Mouse (Mus musculus) midbrain, embryonic 12.5 days (tissue): ENCODE measurements at regions not wholly inside any gene's neighbourhood (a gene's known extent, or its start where the extent isn't known, plus 50 kb on each side); places are given as distances from the start of the nearest gene placed in this dataset.

Source experiments
- ATAC-seq: fragments of 200-750 bp; cut with Nextera tagmentation; 2 replicates; pipeline ENCODE4 v1.8.0; 2017; ENCODE audit warnings: low read depth, moderate TSS enrichment, moderate library complexity; ENCODE audit not compliant: low FRiP score
- H3K27ac ChIP-seq: fragments of 300-500 bp; sonication (generic); replicated peaks from 2 replicates; pipeline ENCODE4 v1.5.1; 2016; ENCODE audit warnings: mild to moderate bottlenecking
- H3K27me3 ChIP-seq: fragments of 300-500 bp; sonication (generic); 2 replicates; pipeline ENCODE4 v1.6.1; 2016; ENCODE audit warnings: mild to moderate bottlenecking
- H3K36me3 ChIP-seq: fragments of 300-500 bp; sonication (generic); 2 replicates; pipeline ENCODE4 v1.6.1; 2016
- H3K4me1 ChIP-seq: fragments of 300-500 bp; sonication (generic); 2 replicates; pipeline ENCODE4 v1.6.1; 2016
- H3K4me2 ChIP-seq: fragments of 300-500 bp; sonication (generic); replicated peaks from 2 replicates; pipeline ENCODE4 v1.6.1; 2016; ENCODE audit warnings: mild to moderate bottlenecking, moderate library complexity
- H3K4me3 ChIP-seq: fragments of 300-500 bp; sonication (generic); 2 replicates; pipeline ENCODE4 v1.5.1; 2016; ENCODE audit warnings: mild to moderate bottlenecking
- H3K9ac ChIP-seq: fragments of 300-500 bp; sonication (generic); replicated peaks from 2 replicates; pipeline ENCODE4 v1.6.1; 2016; ENCODE audit warnings: mild to moderate bottlenecking, moderate library complexity
- H3K9me3 ChIP-seq: fragments of 300-500 bp; sonication (generic); 2 replicates; pipeline ENCODE4 v1.6.1; 2016; ENCODE audit warnings: mild to moderate bottlenecking
- WGBS: fragments of 180-500 bp; shearing (Covaris S2); methylation state at CpG from one replicate; pipeline ENCODE4 v1.1.7; 2016; 5-methylcytosine and 5-hydroxymethylcytosine counted together

DNA sequence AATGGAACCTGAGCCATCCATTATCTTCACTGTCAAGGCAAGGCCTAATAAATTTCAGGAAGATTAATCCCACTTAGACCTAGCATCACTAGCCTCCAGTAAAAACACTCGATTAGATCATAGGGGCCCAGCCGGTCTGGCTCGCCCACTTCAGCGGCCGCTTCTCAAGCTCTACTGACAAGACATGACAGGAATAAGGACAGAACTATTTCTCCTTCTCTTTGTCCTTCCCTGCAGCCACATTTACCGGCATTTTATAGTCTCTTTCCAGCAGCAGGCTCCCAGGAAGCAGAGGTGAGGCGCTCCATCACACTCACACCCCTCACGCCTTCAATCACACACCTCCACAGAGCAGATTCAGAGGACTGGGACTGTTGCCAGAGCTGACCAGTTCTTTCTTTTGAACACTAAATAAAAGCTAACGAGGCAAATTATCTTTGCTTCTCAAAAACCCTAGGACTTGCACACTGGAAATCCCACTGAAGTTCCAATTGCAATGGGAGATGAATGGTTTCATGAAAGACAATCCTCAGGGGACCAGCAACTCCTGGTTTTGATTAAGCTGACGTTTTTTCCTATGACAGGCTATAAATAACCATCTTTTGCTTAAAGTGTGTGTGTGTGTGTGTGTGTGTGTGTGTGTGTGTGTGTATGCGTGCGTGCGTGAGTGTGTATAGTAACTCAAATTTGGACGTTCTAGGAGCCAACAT is 184.6 kb downstream of the Sox4 start:
- no peak overlapping the region for H3K4me3 ChIP-seq
- 63% methylated on average over 14 of the region's 14 CpGs for WGBS
- peak; percentile 56; the same call in 1 of the 2 replicates for ATAC-seq
- 0 out of 2 replicates have a peak overlapping the region, but pooled peaks have one; percentile 5 for H3K4me2 ChIP-seq
- no peaks in the 10 kb centered on the region for H3K9me3 ChIP-seq
- H3K27me3 ChIP-seq: no peaks in the 10 kb centered on the region
- no peak overlapping the region for H3K9ac ChIP-seq
- H3K27ac ChIP-seq: peak overlapping the region; percentile 74
- H3K36me3 ChIP-seq: no peaks in the 10 kb centered on the region
- peaks cover 36% of the 10 kb centered on the region for H3K4me1 ChIP-seq

DNA sequence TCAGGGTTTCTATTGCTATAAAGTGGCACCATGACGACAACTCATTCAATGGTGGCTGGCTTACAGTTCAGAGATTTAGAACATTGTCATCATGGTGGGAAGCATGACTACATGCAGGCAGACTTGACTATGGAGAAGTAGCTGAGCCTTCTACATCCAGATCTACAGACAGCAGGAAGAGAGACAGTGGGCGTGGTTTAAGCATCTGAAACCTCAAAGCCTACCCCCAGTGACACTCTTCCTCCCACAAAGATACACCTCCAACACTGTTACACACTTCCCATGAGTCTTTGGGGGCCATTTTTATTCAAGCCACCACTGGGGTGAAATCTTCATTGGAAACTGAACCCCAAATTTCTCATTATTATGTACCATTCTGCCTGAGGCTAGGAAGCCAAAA is 191.0 kb downstream of the Sox4 start:
- Histone ChIP-seq H3K9ac (no peak overlapping the region), H3K4me3 (no peak overlapping the region), H3K27ac (no peak overlapping the region), H3K4me1 (peaks cover 24% of the 10 kb centered on the region), H3K27me3 (no peaks in the 10 kb centered on the region), H3K36me3 (no peaks in the 10 kb centered on the region), H3K4me2 (no peak overlapping the region), H3K9me3 (no peaks in the 10 kb centered on the region)
- no peak for ATAC-seq
- WGBS: 98% methylated on average over 2 of the region's 2 CpGs

GRCm38 (mm10) chr13:28759026-28759425 is 194.5 kb downstream of the Sox4 start:
- no peaks in the 10 kb centered on the region for H3K36me3 ChIP-seq
- no peaks in the 10 kb centered on the region for H3K27me3 ChIP-seq
- H3K4me2 ChIP-seq: no peak overlapping the region
- ATAC-seq: no peak
- WGBS: 38% methylated on average over 3 of the region's 3 CpGs
- no peak overlapping the region for H3K4me3 ChIP-seq
- no peaks in the 10 kb centered on the region for H3K9me3 ChIP-seq
- H3K27ac ChIP-seq: 0 out of 2 replicates have a peak overlapping the region, but pooled peaks have one; percentile 30
- peaks cover 44% of the 10 kb centered on the region for H3K4me1 ChIP-seq
- no peak overlapping the region for H3K9ac ChIP-seq

GRCm38 (mm10) chr13:28757846-28758522 is 195.5 kb downstream of the Sox4 start:
- H3K27me3 ChIP-seq: no peaks in the 10 kb centered on the region
- no peaks in the 10 kb centered on the region for H3K36me3 ChIP-seq
- WGBS: 2% methylated on average over 13 of the region's 13 CpGs
- H3K4me3 ChIP-seq: peak overlapping the region; percentile 31
- H3K4me1 ChIP-seq: peaks cover 48% of the 10 kb centered on the region
- peak; percentile 74 for ATAC-seq
- peak overlapping the region; percentile 52 for H3K4me2 ChIP-seq
- peak overlapping the region; percentile 66 for H3K27ac ChIP-seq
- no peaks in the 10 kb centered on the region for H3K9me3 ChIP-seq
- peak overlapping the region; percentile 29 for H3K9ac ChIP-seq

DNA sequence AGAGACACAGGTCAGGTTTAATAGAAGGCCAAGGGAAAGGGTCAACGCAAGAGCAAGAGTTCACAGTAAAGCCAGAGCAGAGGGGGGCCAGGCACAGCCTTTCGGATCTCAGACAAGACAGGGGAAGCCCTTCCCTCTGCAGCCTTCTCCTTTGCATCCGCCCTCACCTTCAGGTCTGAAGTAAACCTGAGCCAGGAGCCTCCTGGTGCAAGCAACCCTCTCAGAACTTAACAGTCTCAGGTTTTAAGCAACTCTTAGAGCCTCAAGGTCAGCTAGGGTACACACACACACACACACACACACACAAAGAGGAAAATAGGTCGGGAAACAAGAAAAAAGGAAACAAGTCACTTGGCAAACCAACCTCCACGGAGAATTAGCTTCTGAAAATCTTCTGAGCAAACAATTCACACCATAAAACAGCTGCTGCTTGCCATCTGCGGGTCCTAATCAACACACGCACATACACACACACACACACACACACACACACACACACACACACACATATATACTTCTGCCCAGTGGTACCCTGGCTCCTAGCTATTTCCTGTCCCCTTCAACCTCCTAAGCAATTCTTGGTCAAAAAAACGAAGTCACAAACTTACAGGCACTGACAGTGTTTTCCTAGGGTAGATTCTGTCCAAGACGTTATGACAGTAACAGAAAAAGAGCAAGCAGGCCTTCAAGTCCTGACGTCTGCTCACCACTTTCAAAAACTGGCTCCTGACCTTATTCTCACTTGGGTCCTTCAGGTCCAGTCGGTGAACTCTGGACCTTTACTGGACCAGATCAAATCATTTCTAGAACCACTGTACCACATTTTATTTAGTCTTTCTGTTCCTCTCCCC is 196.4 kb downstream of the Sox4 start:
- 22% methylated on average over 10 of the region's 11 CpGs for WGBS
- no peak overlapping the region for H3K4me3 ChIP-seq
- H3K9ac ChIP-seq: no peak overlapping the region
- ATAC-seq: no peak
- no peaks in the 10 kb centered on the region for H3K36me3 ChIP-seq
- no peaks in the 10 kb centered on the region for H3K27me3 ChIP-seq
- H3K27ac ChIP-seq: peak overlapping the region; percentile 66
- H3K4me1 ChIP-seq: peaks cover 48% of the 10 kb centered on the region
- peak overlapping the region; percentile 52 for H3K4me2 ChIP-seq
- H3K9me3 ChIP-seq: no peaks in the 10 kb centered on the region

DNA sequence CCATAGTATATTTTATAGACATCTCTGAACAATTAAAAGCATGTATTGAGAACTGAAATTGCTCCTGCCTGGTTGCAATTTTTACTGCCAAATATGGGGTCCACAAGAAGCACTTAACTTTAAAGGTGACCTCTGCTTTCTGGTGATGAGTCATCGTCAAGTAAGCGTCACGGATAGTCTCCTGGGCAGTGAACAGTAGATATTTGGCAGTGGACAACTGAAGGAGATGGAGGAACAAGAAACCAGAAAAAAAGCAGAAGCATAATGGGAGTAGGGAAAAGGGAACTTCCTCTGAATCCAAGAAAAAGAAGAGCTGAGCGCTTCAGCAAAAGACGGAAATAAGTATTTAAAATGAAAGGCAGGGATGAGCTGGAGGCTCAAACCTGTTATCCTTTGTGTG is 199.3 kb downstream of the Sox4 start:
- peaks cover 39% of the 10 kb centered on the region for H3K4me1 ChIP-seq
- H3K9ac ChIP-seq: no peak overlapping the region
- H3K36me3 ChIP-seq: no peaks in the 10 kb centered on the region
- ATAC-seq: no peak
- no peak overlapping the region for H3K4me2 ChIP-seq
- H3K27ac ChIP-seq: no peak overlapping the region
- H3K4me3 ChIP-seq: no peak overlapping the region
- H3K27me3 ChIP-seq: no peaks in the 10 kb centered on the region
- WGBS: 88% methylated on average over 5 of the region's 5 CpGs
- no peaks in the 10 kb centered on the region for H3K9me3 ChIP-seq

GRCm38 (mm10) chr13:28750949-28751692 is 202.4 kb downstream of the Sox4 start:
- WGBS: 87% methylated on average over 11 of the region's 11 CpGs
- H3K9me3 ChIP-seq: no peaks in the 10 kb centered on the region

DNA sequence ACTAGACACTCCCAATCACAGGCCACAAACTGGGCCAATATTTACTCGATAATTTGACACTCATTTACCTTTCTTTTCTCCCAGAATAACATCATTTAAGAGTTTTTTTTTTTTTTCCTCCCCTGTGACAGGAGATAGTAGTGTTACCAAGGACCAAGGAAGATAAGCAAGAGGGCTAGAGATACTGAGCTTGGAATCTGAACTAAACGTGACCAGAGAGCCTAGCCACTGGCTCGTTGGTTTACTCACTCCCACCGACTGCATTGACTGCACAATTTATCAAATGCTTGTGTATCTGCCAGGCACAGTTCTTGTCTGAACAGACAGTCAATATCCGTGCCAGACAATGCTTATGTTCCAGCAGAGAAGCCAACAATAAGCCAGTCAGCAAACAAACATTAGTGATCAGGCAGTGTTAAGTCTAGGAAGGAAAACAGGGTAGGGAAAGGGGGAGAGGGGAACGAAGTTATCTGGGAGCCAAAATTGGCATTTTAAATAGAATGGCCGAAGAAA is 213.3 kb downstream of the Sox4 start:
- Histone ChIP-seq H3K36me3 (no peaks in the 10 kb centered on the region; the same call in 1 of the 2 replicates), H3K27me3 (no peaks in the 10 kb centered on the region), H3K4me3 (no peak overlapping the region), H3K9me3 (no peaks in the 10 kb centered on the region), H3K9ac (no peak overlapping the region), H3K4me1 (peaks cover 23% of the 10 kb centered on the region), H3K4me2 (no peak overlapping the region), H3K27ac (no peak overlapping the region)
- 57% methylated on average over 7 of the region's 7 CpGs for WGBS
- no peak for ATAC-seq

More at GRCm38 (mm10) chr13:28750949-28751692, 202.4 kb downstream of the Sox4 start:
- peaks cover 10% of the 10 kb centered on the region; the same call in 1 of the 2 replicates for H3K4me1 ChIP-seq
- no peaks in the 10 kb centered on the region for H3K36me3 ChIP-seq
- H3K9ac ChIP-seq: no peak overlapping the region
- no peak overlapping the region for H3K4me2 ChIP-seq
- H3K27me3 ChIP-seq: no peaks in the 10 kb centered on the region
- no peak overlapping the region for H3K27ac ChIP-seq
- no peak for ATAC-seq
- no peak overlapping the region for H3K4me3 ChIP-seq

DNA sequence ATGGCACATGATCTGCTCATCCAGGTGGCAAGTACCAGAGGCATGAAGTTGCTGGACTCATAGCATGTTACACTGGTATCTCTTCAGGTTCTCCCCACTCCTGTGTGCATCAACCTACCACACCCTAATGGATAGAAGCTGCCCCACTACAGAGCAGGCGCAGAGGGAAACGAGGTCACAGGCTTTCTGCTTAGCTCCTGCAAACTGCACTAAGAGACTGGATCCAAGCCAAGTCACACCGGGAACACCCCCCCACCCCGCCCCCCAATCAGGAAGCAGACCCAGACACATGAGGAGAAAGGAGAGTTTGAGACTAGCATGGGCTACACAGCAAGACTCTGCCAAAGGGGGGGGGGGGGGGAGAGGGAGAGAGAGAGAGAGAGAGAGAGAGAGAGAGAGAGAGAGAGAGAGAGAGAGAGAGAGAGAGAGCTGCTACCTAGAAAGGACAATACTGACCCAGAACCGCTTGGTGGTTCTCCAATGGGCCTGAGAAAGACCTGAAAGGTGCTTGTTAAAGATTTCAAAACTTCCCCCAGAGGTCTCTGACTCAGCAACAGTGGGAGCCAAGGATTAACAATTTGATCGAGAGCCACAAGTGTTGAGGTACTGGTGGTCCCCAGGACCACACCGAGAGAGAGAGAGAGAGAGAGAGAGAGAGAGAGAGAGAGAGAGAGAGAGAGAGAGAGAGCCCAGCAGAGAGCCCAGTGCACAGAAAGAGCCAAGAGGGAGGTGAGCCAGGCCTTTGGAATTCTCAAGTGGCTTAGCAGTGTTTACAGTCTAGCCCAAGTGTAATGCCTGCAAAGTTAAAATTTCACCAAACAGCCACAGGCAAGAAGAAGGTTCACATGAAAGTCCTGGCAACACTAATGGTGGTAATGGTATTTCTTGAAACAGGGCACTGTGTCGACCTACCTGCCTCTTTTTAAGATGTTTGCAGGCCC is 215.1 kb downstream of the Sox4 start:
- no peak overlapping the region for H3K4me2 ChIP-seq
- H3K36me3 ChIP-seq: no peaks in the 10 kb centered on the region; the same call in 1 of the 2 replicates
- no peak overlapping the region for H3K27ac ChIP-seq
- WGBS: 53% methylated on average over 8 of the region's 8 CpGs
- H3K9ac ChIP-seq: no peak overlapping the region
- no peaks in the 10 kb centered on the region for H3K27me3 ChIP-seq
- no peak overlapping the region for H3K4me3 ChIP-seq
- no peak for ATAC-seq
- no peaks in the 10 kb centered on the region for H3K9me3 ChIP-seq
- H3K4me1 ChIP-seq: peaks cover 23% of the 10 kb centered on the region

- Histone ChIP-seq H3K36me3 (no peaks in the 10 kb centered on the region), H3K4me2 (no peak overlapping the region), H3K27ac (no peak overlapping the region), H3K9ac (no peak overlapping the region), H3K4me3 (no peak overlapping the region), H3K4me1 (no peaks in the 10 kb centered on the region), H3K9me3 (no peaks in the 10 kb centered on the region), H3K27me3 (no peaks in the 10 kb centered on the region)
- 86% methylated on average over 1 of the region's 1 CpGs for WGBS
- no peak for ATAC-seq
Measured at GRCm38 (mm10) chr13:28732475-28732874, 221.0 kb downstream of the Sox4 start.
